Mouse (Mus musculus) megakaryocyte, embryonic 14.5 days (primary cell): ENCODE results near the gene Acad11.

Experiments used
- FLI1 ChIP-seq: IDR thresholded peaks from 2 replicates; pipeline ENCODE4 v1.6.1; 2012; ENCODE audit warnings: low read length, inconsistent platforms, mixed read lengths
- GATA1 ChIP-seq: IDR thresholded peaks from 3 replicates; pipeline ENCODE4 v1.6.1; 2012; ENCODE audit warnings: mixed read lengths, low read length, inconsistent platforms, borderline replicate concordance

- no peak for TF ChIP-seq FLI1
- no peak for TF ChIP-seq GATA1
These were observed 28.5 kb upstream of the Acad11 start for GRCm38 (mm10) chr9:104034718-104035117.
